Mouse (Mus musculus): ENCODE data around the gene Phf3. TPM values are rescaled to one million over a fixed set of nuclear protein-coding genes. Genes with fewer than 3 reads are reported as not detected.
A peak's percentile ranks its signal among the peaks of the same experiment; 100 is the strongest.
"Not testable (repeated sequence)": the region's sequence is repeated elsewhere in the genome, so short reads cannot be mapped to it uniquely, and the experiment has no call there.

The Phf3 gene
- polyA plus RNA-seq, 1 experiment from 2014 or later: 39.0 TPM

- Histone ChIP-seq H3K4me3 (no peak overlapping the region), H3K36me3 (ENCODE audit: poor library complexity, severe bottlenecking) (no peaks in the 10 kb centered on the region), H3K9ac (no peak overlapping the region), H3K9me3 (replicated peaks) (no peaks in the 10 kb centered on the region), H3K27ac (no peak overlapping the region), H3K27me3 (no peaks in the 10 kb centered on the region), H3K4me1 (no peaks in the 10 kb centered on the region), H3K4me2 (no peak overlapping the region)
- ATAC-seq: no peak
- 85% methylated on average over 6 of the region's 6 CpGs for WGBS
These were observed 90.0 kb downstream of the Phf3 start for GRCm38 (mm10) chr1:30783741-30784140.

- Histone ChIP-seq H3K4me3 (no peak overlapping the region), H3K36me3 (ENCODE audit: poor library complexity, severe bottlenecking) (no peaks in the 10 kb centered on the region), H3K4me1 (no peaks in the 10 kb centered on the region), H3K9ac (no peak overlapping the region), H3K27me3 (no peaks in the 10 kb centered on the region), H3K4me2 (no peak overlapping the region), H3K27ac (no peak overlapping the region), H3K9me3 (replicated peaks) (no peaks in the 10 kb centered on the region)
- ATAC-seq: no peak
- WGBS: 43% methylated on average over 6 of the region's 6 CpGs
These were observed 93.4 kb downstream of the Phf3 start for GRCm38 (mm10) chr1:30780293-30780692.

GRCm38 (mm10) chr1:30779562-30779961 lies 94.2 kb downstream of the Phf3 start:
- Histone ChIP-seq H3K27me3 (no peaks in the 10 kb centered on the region), H3K36me3 (ENCODE audit: poor library complexity, severe bottlenecking) (no peaks in the 10 kb centered on the region), H3K4me2 (no peak overlapping the region), H3K4me3 (no peak overlapping the region), H3K9me3 (replicated peaks) (no peaks in the 10 kb centered on the region), H3K9ac (no peak overlapping the region), H3K27ac (no peak overlapping the region), H3K4me1 (no peaks in the 10 kb centered on the region)
- no peak for ATAC-seq
- 94% methylated on average over 3 of the region's 3 CpGs for WGBS

- WGBS: 22% methylated on average over 14 of the region's 14 CpGs
- ATAC-seq: peak; percentile 69
- Histone ChIP-seq H3K27me3 (no peaks in the 10 kb centered on the region), H3K36me3 (ENCODE audit: poor library complexity, severe bottlenecking) (no peaks in the 10 kb centered on the region), H3K4me3 (no peak overlapping the region), H3K4me2 (peak overlapping the region; percentile 32; the same call in 1 of the 2 replicates), H3K9ac (no peak overlapping the region), H3K9me3 (replicated peaks) (no peaks in the 10 kb centered on the region), H3K4me1 (no peaks in the 10 kb centered on the region), H3K27ac (no peak overlapping the region)
These were observed 95.2 kb downstream of the Phf3 start for GRCm38 (mm10) chr1:30778374-30779005.

GRCm38 (mm10) chr1:30776196-30776595 lies 97.5 kb downstream of the Phf3 start:
- Histone ChIP-seq H3K9ac (no peak overlapping the region), H3K27me3 (no peaks in the 10 kb centered on the region), H3K27ac (no peak overlapping the region), H3K4me3 (no peak overlapping the region), H3K4me1 (no peaks in the 10 kb centered on the region), H3K9me3 (replicated peaks) (no peaks in the 10 kb centered on the region), H3K4me2 (no peak overlapping the region), H3K36me3 (ENCODE audit: poor library complexity, severe bottlenecking) (no peaks in the 10 kb centered on the region)
- no peak for ATAC-seq
- 69% methylated on average over 2 of the region's 2 CpGs for WGBS

- H3K4me3 ChIP-seq: no peak overlapping the region
- no peaks in the 10 kb centered on the region for H3K27me3 ChIP-seq
- H3K4me1 ChIP-seq: no peaks in the 10 kb centered on the region
- no peak for ATAC-seq
- 89% methylated on average over 6 of the region's 6 CpGs for WGBS
- no peak overlapping the region for H3K27ac ChIP-seq
- H3K36me3 ChIP-seq (ENCODE audit: poor library complexity, severe bottlenecking): no peaks in the 10 kb centered on the region
- no peak overlapping the region for H3K4me2 ChIP-seq
- H3K9me3 ChIP-seq (replicated peaks): no peaks in the 10 kb centered on the region
- H3K9ac ChIP-seq: no peak overlapping the region
These were observed 100.1 kb downstream of the Phf3 start for GRCm38 (mm10) chr1:30773662-30774061.

GRCm38 (mm10) chr1:30772851-30773250 lies 100.9 kb downstream of the Phf3 start:
- Histone ChIP-seq H3K27ac (no peak overlapping the region), H3K36me3 (ENCODE audit: poor library complexity, severe bottlenecking) (no peaks in the 10 kb centered on the region), H3K9me3 (replicated peaks) (no peaks in the 10 kb centered on the region), H3K4me2 (no peak overlapping the region), H3K27me3 (no peaks in the 10 kb centered on the region), H3K4me1 (no peaks in the 10 kb centered on the region), H3K9ac (no peak overlapping the region), H3K4me3 (no peak overlapping the region)
- no peak for ATAC-seq
- WGBS: 86% methylated on average over 7 of the region's 7 CpGs

GRCm38 (mm10) chr1:30771772-30772171 lies 101.9 kb downstream of the Phf3 start:
- Histone ChIP-seq H3K27me3 (no peaks in the 10 kb centered on the region), H3K9ac (no peak overlapping the region), H3K4me2 (no peak overlapping the region), H3K4me1 (no peaks in the 10 kb centered on the region), H3K4me3 (no peak overlapping the region), H3K27ac (no peak overlapping the region), H3K9me3 (replicated peaks) (no peaks in the 10 kb centered on the region), H3K36me3 (ENCODE audit: poor library complexity, severe bottlenecking) (no peaks in the 10 kb centered on the region)
- 0 out of 2 replicates have a peak, but pooled peaks have one; percentile 51 for ATAC-seq
- WGBS: 72% methylated on average over 6 of the region's 6 CpGs

GRCm38 (mm10) chr1:30770599-30770998 lies 103.1 kb downstream of the Phf3 start:
- H3K9me3 ChIP-seq (replicated peaks); H3K4me3 ChIP-seq; H3K27me3 ChIP-seq; H3K36me3 ChIP-seq (ENCODE audit: poor library complexity, severe bottlenecking); H3K27ac ChIP-seq; H3K9ac ChIP-seq; H3K4me2 ChIP-seq; H3K4me1 ChIP-seq; ATAC-seq: not testable (repeated sequence)
- WGBS: 91% methylated on average over 13 of the region's 16 CpGs

GRCm38 (mm10) chr1:30756794-30757193 lies 116.9 kb downstream of the Phf3 start:
- H3K9me3 ChIP-seq (replicated peaks): no peaks in the 10 kb centered on the region
- no peaks in the 10 kb centered on the region for H3K36me3 ChIP-seq (ENCODE audit: poor library complexity, severe bottlenecking)
- H3K9ac ChIP-seq: no peak overlapping the region
- no peak overlapping the region for H3K4me2 ChIP-seq
- no peaks in the 10 kb centered on the region for H3K27me3 ChIP-seq
- ATAC-seq: no peak
- no peak overlapping the region for H3K4me3 ChIP-seq
- no peak overlapping the region for H3K27ac ChIP-seq
- no peaks in the 10 kb centered on the region for H3K4me1 ChIP-seq

GRCm38 (mm10) chr1:30755453-30756224 lies 118.1 kb downstream of the Phf3 start:
- Histone ChIP-seq H3K36me3 (ENCODE audit: poor library complexity, severe bottlenecking) (no peaks in the 10 kb centered on the region), H3K4me3 (no peak overlapping the region), H3K4me2 (no peak overlapping the region), H3K9ac (no peak overlapping the region), H3K27me3 (no peaks in the 10 kb centered on the region), H3K27ac (no peak overlapping the region), H3K9me3 (replicated peaks) (no peaks in the 10 kb centered on the region), H3K4me1 (no peaks in the 10 kb centered on the region)
- WGBS: 25% methylated on average over 3 of the region's 3 CpGs
- no peak for ATAC-seq
